Mouse (Mus musculus) erythroblast, embryonic 14.5 days (primary cell): Measurements from ENCODE around the gene Npnt.

Experiments
- GATA1 ChIP-seq: IDR thresholded peaks from 2 replicates; pipeline ENCODE4 v1.6.1; 2012; ENCODE audit warnings: low read length, inconsistent platforms, mixed read lengths
- TAL1 ChIP-seq: IDR thresholded peaks from 3 replicates; pipeline ENCODE4 v1.6.1; 2012; ENCODE audit warnings: low read length, inconsistent platforms, mixed read lengths

- TF ChIP-seq GATA1 (no peak), TAL1 (no peak)
These were observed 57.0 kb downstream of the Npnt start for GRCm38 (mm10) chr3:132893044-132893443.
